In genomic region chr1:66863741-66864495, GRCm38 (mm10) we compare ENCODE assay signal across 9 mouse cellular contexts. TPM values are rescaled to one million over a fixed set of nuclear protein-coding genes. Genes with fewer than 3 reads are reported as not detected.
DNase-seq lines count a peak whose midpoint lies in the region; ATAC-seq and TF ChIP-seq lines count a peak whose summit lies in the region.
"Had no signal": no experiment of that assay in that cellular context is flagged by ENCODE, and none has a peak within 500 bp of the region (broad histone marks: within the 10 kb centered on the region; RNA-seq: fewer than 3 reads in every experiment).

No protein-coding gene starts in this region.

- no peak for TF ChIP-seq CTCF in hindbrain, postnatal 0 days (IDR thresholded peaks at IDR 0.05; ENCODE audit: low read depth)

- peak overlapping the region; percentile 82 for H3K4me3 ChIP-seq in hindbrain, postnatal 0 days (ENCODE audit: low read length)

- H3K27me3 ChIP-seq in hindbrain, postnatal 0 days (ENCODE audit: insufficient read depth, low read length): no peaks in the 10 kb centered on the region
- H3K27me3 ChIP-seq: Patski had no signal

- 16% methylated on average over 9 of the region's 9 CpGs for WGBS in hindbrain, postnatal 0 days

- no peak overlapping the region for H3K27ac ChIP-seq in hindbrain, postnatal 0 days

- ATAC-seq in hindbrain, postnatal 0 days: no peak

- H3K9me3 ChIP-seq in hindbrain, postnatal 0 days (ENCODE audit: low read length): no peaks in the 10 kb centered on the region

- H3K36me3 ChIP-seq in hindbrain, postnatal 0 days (ENCODE audit: insufficient read depth, low read length): no peaks in the 10 kb centered on the region

- H3K9ac ChIP-seq in hindbrain, postnatal 0 days (replicated peaks; ENCODE audit: low read length): no peak overlapping the region

- DNase-seq in kidney, adult 9 months: peak; percentile 24
- DNase-seq in kidney, postnatal 10 days: no peak
- peak; percentile 28 for DNase-seq in embryo, embryonic 11 days
- DNase-seq in hindbrain, postnatal 0 days (ENCODE audit: low spot score): no peak
- peak; percentile 33 for DNase-seq in lung, postnatal 36 days
- DNase-seq in left cerebral cortex, adult 9 months (ENCODE audit: low spot score in 2 of 2): no peak
- no peak for DNase-seq in frontal cortex, postnatal 25 days (ENCODE audit: low spot score in 2 of 2)
- DNase-seq in layer of hippocampus, adult 11-12 months (ENCODE audit: low spot score): no peak

- peak overlapping the region; percentile 62 for H3K4me2 ChIP-seq in hindbrain, postnatal 0 days (ENCODE audit: low read depth, low read length)

- no peaks in the 10 kb centered on the region for H3K4me1 ChIP-seq in hindbrain, postnatal 0 days (ENCODE audit: insufficient read depth, low read length)

RNA-seq across cellular contexts. Expression of gene Acadl, which starts 0.8 kb away (rescaled TPM):
- 7.5 and 7.8 TPM in 2 replicates for total RNA-seq in hindbrain, postnatal 0 days (2014; rRNA removed)
- polyA plus RNA-seq in hindbrain, postnatal 0 days (2015; fragmentation: Nextera tagmentation; extraction: Ambion mirVana): 96.9 and 111 TPM in 2 replicates

RNA-seq across cellular contexts. Expression of gene Kansl1l, which starts 46.6 kb away (rescaled TPM):
- 16.4 and 19.3 TPM in 2 replicates for total RNA-seq in hindbrain, postnatal 0 days (2014; rRNA removed)
- 10.1 and 10.6 TPM in 2 replicates for polyA plus RNA-seq in hindbrain, postnatal 0 days (2015; fragmentation: Nextera tagmentation; extraction: Ambion mirVana)

Comparison
In these comparisons a context has a peak if more than half of its experiments do, and no peak if none do; other contexts are left out.
1. DNase-seq: peak in kidney, adult 9 months (single experiment), embryo, embryonic 11 days (single experiment) and lung, postnatal 36 days (single experiment); none in kidney, postnatal 10 days (single experiment), hindbrain, postnatal 0 days (single experiment), left cerebral cortex, adult 9 months (0 of 2), frontal cortex, postnatal 25 days (0 of 2) and layer of hippocampus, adult 11-12 months (single experiment).